Mouse (Mus musculus): ENCODE measurements at regions not wholly inside any gene's neighbourhood (a gene's known extent, or its start where the extent isn't known, plus 50 kb on each side); places are given as distances from the start of the nearest gene placed in this dataset.
A peak's percentile ranks its signal among the peaks of the same experiment; 100 is the strongest.

DNA sequence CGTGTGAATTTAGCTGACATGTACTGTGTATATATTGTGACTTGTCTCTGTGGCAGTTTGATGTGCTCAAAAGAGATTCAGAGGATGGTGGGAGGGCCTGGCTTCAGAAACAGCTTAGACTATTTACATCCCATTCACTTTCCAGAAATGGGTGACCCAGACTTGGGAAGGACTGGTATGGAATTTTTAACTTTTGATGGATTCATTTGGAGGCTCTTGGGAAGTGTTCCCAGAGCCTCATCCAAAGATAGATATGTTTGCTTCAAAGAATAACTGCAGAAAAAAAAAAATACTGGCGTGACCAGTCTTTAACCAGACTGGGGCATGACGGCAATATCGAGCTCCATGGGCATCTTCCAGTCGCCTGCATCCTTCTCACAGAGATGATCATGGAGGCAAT lies 84.6 kb upstream of the Ptgfrn start:
- Histone ChIP-seq H3K9ac (ENCODE audit: low read depth, low read length) (no peak overlapping the region), H3K4me3 (ENCODE audit: low read length) (no peak overlapping the region), H3K27ac (ENCODE audit: low read depth, low read length) (no peak overlapping the region), H3K4me1 (ENCODE audit: control insufficient read depth, insufficient read depth, low read depth, low read length) (peaks cover 6% of the 10 kb centered on the region; the same call in 1 of the 2 replicates), H3K9me3 (ENCODE audit: control insufficient read depth, low read length) (no peaks in the 10 kb centered on the region), H3K36me3 (ENCODE audit: control insufficient read depth, insufficient read depth, low read length) (no peaks in the 10 kb centered on the region), H3K4me2 (ENCODE audit: low read length) (no peak overlapping the region), H3K27me3 (replicated peaks; ENCODE audit: control insufficient read depth, insufficient read depth, low read length) (no peaks in the 10 kb centered on the region)
- WGBS = 80% methylated on average over 5 of the region's 5 CpGs
- ATAC-seq = no peak

DNA sequence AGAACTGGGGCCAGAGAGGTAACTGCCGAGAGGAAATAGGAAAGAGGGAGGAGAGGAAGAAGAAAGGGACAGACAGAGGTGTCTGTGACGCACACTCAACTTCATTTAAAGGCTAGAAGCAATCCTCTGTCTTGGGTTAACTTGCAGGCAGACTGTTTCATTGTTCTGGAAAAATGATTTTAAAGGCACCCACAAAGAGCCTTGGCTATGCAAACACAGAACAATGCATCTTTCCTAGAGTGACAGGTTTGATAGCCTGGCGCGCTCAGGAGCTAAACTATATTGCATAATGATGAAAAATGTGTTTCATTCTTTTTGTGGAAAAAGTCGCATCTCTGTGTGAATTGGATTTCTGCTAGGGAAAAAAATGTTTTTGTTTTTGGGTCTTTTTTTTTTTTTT lies 84.2 kb upstream of the Ptgfrn start:
- H3K9ac ChIP-seq (ENCODE audit: low read depth, low read length) = peak overlapping the region; percentile 21; the same call in 1 of the 2 replicates
- no peak for ATAC-seq

DNA sequence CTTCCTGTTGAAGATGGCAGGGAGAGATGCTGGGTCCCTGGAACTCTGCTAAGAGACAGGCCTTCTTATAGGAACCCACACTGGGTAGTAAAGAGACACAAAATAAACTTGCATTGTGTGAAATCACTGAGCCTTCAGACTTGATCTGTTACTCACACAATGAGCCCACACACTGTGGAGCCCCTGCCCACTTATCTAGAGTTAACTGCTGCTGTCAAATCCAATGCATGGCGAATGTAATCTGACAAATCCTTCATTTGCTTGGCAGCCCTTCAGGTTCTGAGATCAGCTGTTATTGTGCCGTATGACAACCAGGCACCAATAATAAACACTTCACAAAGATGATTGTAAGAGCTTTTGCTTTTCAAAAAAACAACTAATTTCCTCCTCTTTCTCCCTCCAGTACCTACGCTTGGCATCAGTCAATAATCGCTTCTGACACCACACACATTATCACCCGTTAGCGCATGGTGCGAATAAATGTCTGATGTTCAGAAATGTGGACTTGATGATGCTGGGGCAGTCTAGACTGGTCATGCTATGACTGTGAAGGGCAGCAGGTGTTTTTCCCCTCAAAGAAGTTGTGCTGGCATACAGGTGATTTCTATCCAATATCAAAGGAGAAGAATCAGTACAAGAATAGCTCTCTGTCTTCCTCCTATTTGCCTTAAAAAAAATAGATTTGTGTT lies 81.4 kb upstream of the Ptgfrn start:
- Histone ChIP-seq H3K4me2 (ENCODE audit: low read length) (no peak overlapping the region), H3K27me3 (replicated peaks; ENCODE audit: control insufficient read depth, insufficient read depth, low read length) (no peaks in the 10 kb centered on the region), H3K4me3 (ENCODE audit: low read length) (no peak overlapping the region), H3K9me3 (ENCODE audit: control insufficient read depth, low read length) (no peaks in the 10 kb centered on the region), H3K27ac (ENCODE audit: low read depth, low read length) (peak overlapping the region; percentile 9; the same call in 1 of the 2 replicates), H3K4me1 (ENCODE audit: control insufficient read depth, insufficient read depth, low read depth, low read length) (peaks cover 6% of the 10 kb centered on the region; the same call in 1 of the 2 replicates), H3K9ac (ENCODE audit: low read depth, low read length) (no peak overlapping the region), H3K36me3 (ENCODE audit: control insufficient read depth, insufficient read depth, low read length) (no peaks in the 10 kb centered on the region)
- 63% methylated on average over 7 of the region's 7 CpGs for WGBS
- peak; percentile 83 for ATAC-seq

More for the DNA sequence above, 84.2 kb upstream of the Ptgfrn start:
- no peak overlapping the region for H3K4me3 ChIP-seq (ENCODE audit: low read length)
- 0 out of 2 replicates have a peak overlapping the region, but pooled peaks have one; percentile 37 for H3K27ac ChIP-seq (ENCODE audit: low read depth, low read length)
- H3K4me1 ChIP-seq (ENCODE audit: control insufficient read depth, insufficient read depth, low read depth, low read length) = peaks cover 6% of the 10 kb centered on the region; the same call in 1 of the 2 replicates
- H3K27me3 ChIP-seq (replicated peaks; ENCODE audit: control insufficient read depth, insufficient read depth, low read length) = no peaks in the 10 kb centered on the region
- H3K4me2 ChIP-seq (ENCODE audit: low read length) = no peak overlapping the region
- no peaks in the 10 kb centered on the region for H3K36me3 ChIP-seq (ENCODE audit: control insufficient read depth, insufficient read depth, low read length)
- 47% methylated on average over 5 of the region's 5 CpGs for WGBS
- no peaks in the 10 kb centered on the region for H3K9me3 ChIP-seq (ENCODE audit: control insufficient read depth, low read length)

DNA sequence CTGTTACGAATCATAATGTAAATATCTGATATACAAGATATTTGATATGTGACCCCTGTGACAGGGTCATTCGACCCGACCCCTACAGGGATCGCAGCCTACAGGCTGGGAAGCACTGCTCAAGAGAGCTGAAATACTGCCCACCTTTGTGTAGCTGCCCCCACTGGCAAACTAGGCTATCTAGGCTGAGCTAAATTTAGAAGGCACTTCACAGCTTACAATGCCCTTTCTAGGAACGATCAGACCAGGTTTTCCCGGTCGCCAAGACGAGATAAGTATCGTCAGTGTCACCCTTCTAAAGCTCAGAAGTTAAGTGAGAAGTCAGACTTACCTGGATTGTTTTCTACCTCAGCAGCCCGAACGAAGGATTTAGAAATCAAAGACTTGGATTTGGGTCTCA lies 71.9 kb upstream of the Ptgfrn start:
- Histone ChIP-seq H3K27ac (ENCODE audit: low read depth, low read length) (no peak overlapping the region), H3K27me3 (replicated peaks; ENCODE audit: control insufficient read depth, insufficient read depth, low read length) (no peaks in the 10 kb centered on the region), H3K9me3 (ENCODE audit: control insufficient read depth, low read length) (peaks cover 12% of the 10 kb centered on the region; the same call in 1 of the 2 replicates), H3K36me3 (ENCODE audit: control insufficient read depth, insufficient read depth, low read length) (no peaks in the 10 kb centered on the region), H3K4me3 (ENCODE audit: low read length) (no peak overlapping the region), H3K4me2 (ENCODE audit: low read length) (no peak overlapping the region), H3K9ac (ENCODE audit: low read depth, low read length) (no peak overlapping the region), H3K4me1 (ENCODE audit: control insufficient read depth, insufficient read depth, low read depth, low read length) (no peaks in the 10 kb centered on the region)
- 92% methylated on average over 11 of the region's 11 CpGs for WGBS
- no peak for ATAC-seq

DNA sequence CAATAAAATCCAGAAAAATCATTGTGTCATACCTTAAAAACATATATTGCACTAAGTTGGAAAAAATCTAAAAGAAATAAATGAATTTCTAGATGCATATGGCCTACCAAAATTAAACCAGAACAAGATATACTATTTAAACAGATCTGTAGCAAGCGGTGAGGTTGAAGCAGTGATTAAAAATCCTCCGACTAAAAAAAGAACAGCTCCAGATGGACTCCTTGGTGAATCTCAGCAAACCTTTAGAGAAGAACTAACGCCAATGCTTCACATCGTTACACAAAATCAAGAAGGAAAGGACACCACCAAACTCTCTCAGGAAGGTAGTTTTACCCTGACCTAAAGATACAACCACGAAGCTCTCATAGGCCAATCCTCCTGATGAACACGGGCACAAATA lies 63.9 kb upstream of the Ptgfrn start:
- H3K9me3 ChIP-seq (ENCODE audit: control insufficient read depth, low read length) = peaks cover 6% of the 10 kb centered on the region; the same call in 1 of the 2 replicates
- H3K27ac ChIP-seq (ENCODE audit: low read depth, low read length) = no peak overlapping the region
- WGBS = 92% methylated on average over 6 of the region's 6 CpGs
- no peaks in the 10 kb centered on the region for H3K4me1 ChIP-seq (ENCODE audit: control insufficient read depth, insufficient read depth, low read depth, low read length)
- no peak overlapping the region for H3K9ac ChIP-seq (ENCODE audit: low read depth, low read length)
- H3K4me3 ChIP-seq (ENCODE audit: low read length) = no peak overlapping the region
- no peaks in the 10 kb centered on the region for H3K36me3 ChIP-seq (ENCODE audit: control insufficient read depth, insufficient read depth, low read length)
- no peaks in the 10 kb centered on the region for H3K27me3 ChIP-seq (replicated peaks; ENCODE audit: control insufficient read depth, insufficient read depth, low read length)
- no peak overlapping the region for H3K4me2 ChIP-seq (ENCODE audit: low read length)
- no peak for ATAC-seq

DNA sequence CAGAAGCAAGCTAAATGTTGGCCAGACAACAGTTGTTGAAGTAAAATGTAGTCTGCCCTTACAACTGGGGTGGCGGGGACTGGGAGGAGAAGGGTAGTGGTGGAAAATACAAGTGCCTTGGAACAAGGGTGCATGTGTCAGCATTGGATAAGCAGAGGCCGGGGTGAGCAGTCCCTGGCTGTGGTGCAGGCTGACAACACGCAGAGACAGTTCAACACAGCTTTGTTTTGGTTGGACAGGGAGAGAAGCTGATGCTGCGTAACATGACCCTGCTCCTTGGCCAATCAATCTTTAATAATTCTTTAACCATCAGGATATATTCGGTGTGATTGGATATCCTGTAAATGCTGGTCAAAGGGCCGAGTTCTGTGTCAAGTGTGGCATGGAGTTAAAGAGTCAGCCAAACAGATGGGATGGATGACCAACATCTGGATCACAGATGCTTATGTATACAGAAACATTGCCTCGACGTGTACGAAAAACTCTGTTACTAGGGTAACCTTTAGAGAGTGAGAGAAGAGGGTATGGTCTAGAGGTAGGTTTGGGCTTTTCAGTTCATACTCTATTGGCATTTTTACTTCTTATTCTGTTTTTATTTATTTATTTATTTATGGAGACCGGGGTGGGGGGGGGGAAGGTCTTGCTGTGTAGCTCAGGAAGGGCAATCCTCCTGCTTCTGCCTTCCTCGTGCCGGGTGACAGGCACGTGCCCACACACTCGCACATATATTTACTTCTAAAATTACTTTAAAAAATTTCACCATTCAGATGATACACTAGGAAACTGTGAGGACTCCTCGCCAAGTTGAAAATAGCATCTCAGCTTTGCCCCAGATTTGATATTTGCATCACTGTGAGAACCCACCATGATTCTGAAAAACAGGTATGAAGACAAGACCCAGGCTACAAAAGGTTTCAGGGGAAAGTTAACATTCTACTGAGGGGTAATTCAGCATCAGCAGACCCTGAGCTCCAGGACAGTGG lies 60.2 kb upstream of the Ptgfrn start:
- no peak for ATAC-seq
- Histone ChIP-seq H3K27ac (ENCODE audit: low read depth, low read length) (no peak overlapping the region), H3K4me3 (ENCODE audit: low read length) (no peak overlapping the region), H3K36me3 (ENCODE audit: control insufficient read depth, insufficient read depth, low read length) (no peaks in the 10 kb centered on the region), H3K9ac (ENCODE audit: low read depth, low read length) (no peak overlapping the region), H3K4me2 (ENCODE audit: low read length) (no peak overlapping the region), H3K27me3 (replicated peaks; ENCODE audit: control insufficient read depth, insufficient read depth, low read length) (no peaks in the 10 kb centered on the region), H3K9me3 (ENCODE audit: control insufficient read depth, low read length) (no peaks in the 10 kb centered on the region), H3K4me1 (ENCODE audit: control insufficient read depth, insufficient read depth, low read depth, low read length) (no peaks in the 10 kb centered on the region)
- WGBS = 88% methylated on average over 15 of the region's 15 CpGs

DNA sequence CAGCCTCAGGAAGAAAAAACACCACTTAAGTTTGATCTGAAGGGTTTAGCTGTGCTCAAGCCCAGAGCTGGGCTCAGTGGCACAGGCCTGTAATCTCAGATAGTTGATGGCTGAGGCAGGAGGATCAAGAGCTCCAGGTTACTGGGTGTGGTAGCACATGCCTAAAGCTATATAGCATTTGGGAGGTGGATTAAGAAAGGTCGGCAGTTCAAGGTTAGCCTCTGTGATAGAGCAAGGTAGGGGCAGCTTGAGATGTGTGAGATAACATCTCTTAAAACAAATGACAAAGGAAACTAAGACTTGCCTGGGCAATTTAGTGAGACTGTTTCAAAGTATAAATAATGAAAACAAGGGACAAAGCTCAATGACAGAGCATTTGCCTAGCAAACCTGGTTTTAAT lies 56.9 kb upstream of the Ptgfrn start:
- Histone ChIP-seq H3K9me3 (ENCODE audit: control insufficient read depth, low read length) (no peaks in the 10 kb centered on the region), H3K4me1 (ENCODE audit: control insufficient read depth, insufficient read depth, low read depth, low read length) (peaks cover 12% of the 10 kb centered on the region), H3K27me3 (replicated peaks; ENCODE audit: control insufficient read depth, insufficient read depth, low read length) (no peaks in the 10 kb centered on the region), H3K9ac (ENCODE audit: low read depth, low read length) (no peak overlapping the region), H3K4me3 (ENCODE audit: low read length) (no peak overlapping the region), H3K36me3 (ENCODE audit: control insufficient read depth, insufficient read depth, low read length) (no peaks in the 10 kb centered on the region), H3K27ac (ENCODE audit: low read depth, low read length) (no peak overlapping the region), H3K4me2 (ENCODE audit: low read length) (no peak overlapping the region)
- no peak for ATAC-seq
- WGBS = 94% methylated on average over 1 of the region's 1 CpGs

DNA sequence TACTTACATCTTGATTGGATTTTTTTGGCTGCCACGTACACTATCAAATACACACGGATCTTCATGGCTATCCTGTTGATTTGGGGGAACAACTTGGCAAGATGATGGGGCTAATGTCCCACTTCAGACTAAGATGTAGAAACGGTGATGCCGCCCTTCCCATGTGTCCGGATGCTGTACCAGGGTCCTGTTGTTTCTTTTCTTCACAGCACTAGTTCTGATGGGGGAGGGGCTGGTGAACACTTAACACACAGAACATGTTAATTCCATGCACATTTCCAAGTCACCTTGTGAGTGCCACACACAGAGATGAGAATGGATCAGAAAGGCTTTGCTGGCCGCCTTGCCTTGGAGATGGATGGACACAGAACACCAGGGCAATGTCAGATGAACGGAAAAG lies 56.5 kb upstream of the Ptgfrn start:
- H3K9me3 ChIP-seq (ENCODE audit: control insufficient read depth, low read length) = no peaks in the 10 kb centered on the region
- H3K4me2 ChIP-seq (ENCODE audit: low read length) = no peak overlapping the region
- no peak for ATAC-seq
- no peaks in the 10 kb centered on the region for H3K27me3 ChIP-seq (replicated peaks; ENCODE audit: control insufficient read depth, insufficient read depth, low read length)
- no peak overlapping the region for H3K4me3 ChIP-seq (ENCODE audit: low read length)
- no peak overlapping the region for H3K9ac ChIP-seq (ENCODE audit: low read depth, low read length)
- no peaks in the 10 kb centered on the region for H3K36me3 ChIP-seq (ENCODE audit: control insufficient read depth, insufficient read depth, low read length)
- 96% methylated on average over 7 of the region's 7 CpGs for WGBS
- H3K27ac ChIP-seq (ENCODE audit: low read depth, low read length) = no peak overlapping the region
- peaks cover 16% of the 10 kb centered on the region for H3K4me1 ChIP-seq (ENCODE audit: control insufficient read depth, insufficient read depth, low read depth, low read length)

DNA sequence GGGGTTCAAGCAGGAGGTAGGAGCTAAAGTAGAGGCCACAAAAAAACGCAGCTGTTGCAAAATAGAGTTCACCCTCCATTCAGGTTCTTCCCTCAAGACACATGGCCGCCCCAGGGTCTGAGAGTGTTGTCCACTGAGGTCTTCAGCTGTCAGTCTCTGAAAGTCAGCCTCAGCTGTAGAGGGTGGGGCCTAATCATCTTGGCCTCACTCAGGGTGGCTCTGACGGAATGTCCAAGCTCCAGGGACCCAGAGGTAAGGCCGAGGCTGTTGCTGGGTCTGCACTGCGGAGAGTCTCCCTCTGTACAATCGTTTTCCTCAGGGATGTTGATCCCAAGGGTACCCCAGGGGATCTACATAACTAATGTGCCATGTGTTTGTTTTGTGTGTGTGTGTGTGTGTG lies 55.2 kb upstream of the Ptgfrn start:
- H3K27me3 ChIP-seq (replicated peaks; ENCODE audit: control insufficient read depth, insufficient read depth, low read length) = no peaks in the 10 kb centered on the region
- no peaks in the 10 kb centered on the region for H3K9me3 ChIP-seq (ENCODE audit: control insufficient read depth, low read length)
- peaks cover 24% of the 10 kb centered on the region for H3K4me1 ChIP-seq (ENCODE audit: control insufficient read depth, insufficient read depth, low read depth, low read length)
- H3K4me3 ChIP-seq (ENCODE audit: low read length) = no peak overlapping the region
- H3K9ac ChIP-seq (ENCODE audit: low read depth, low read length) = no peak overlapping the region
- H3K27ac ChIP-seq (ENCODE audit: low read depth, low read length) = no peak overlapping the region
- no peak overlapping the region for H3K4me2 ChIP-seq (ENCODE audit: low read length)
- WGBS = 71% methylated on average over 6 of the region's 6 CpGs
- no peaks in the 10 kb centered on the region for H3K36me3 ChIP-seq (ENCODE audit: control insufficient read depth, insufficient read depth, low read length)
- no peak for ATAC-seq
